Mouse (Mus musculus) heart, embryonic 10.5 days (tissue): ENCODE results near the gene Acta2. TPM values are rescaled to one million over a fixed set of nuclear protein-coding genes. Genes with fewer than 3 reads are reported as not detected.

ENCODE experiments used
- DNase-seq: peaks from one replicate; pipeline ENCODE4 v3.0.0-alpha.2; 2017; ENCODE audit warnings: low spot score
- H3K27ac ChIP-seq: fragments of 300-500 bp; sonication (generic); 2 replicates; pipeline ENCODE4 v1.5.1; 2016; ENCODE audit warnings: mild to moderate bottlenecking
- H3K27me3 ChIP-seq: fragments of 300-500 bp; sonication (generic); 2 replicates; pipeline ENCODE4 v1.6.1; 2016; ENCODE audit warnings: mild to moderate bottlenecking; ENCODE audit not compliant: poor library complexity, insufficient read depth, severe bottlenecking
- H3K36me3 ChIP-seq: fragments of 300-500 bp; sonication (generic); 2 replicates; pipeline ENCODE4 v1.6.1; 2016; ENCODE audit warnings: mild to moderate bottlenecking, moderate library complexity
- H3K4me1 ChIP-seq: fragments of 300-500 bp; sonication (generic); 2 replicates; pipeline ENCODE4 v1.6.1; 2016; ENCODE audit warnings: mild to moderate bottlenecking
- H3K4me3 ChIP-seq: fragments of 300-500 bp; sonication (generic); 2 replicates; pipeline ENCODE4 v1.5.1; 2016; ENCODE audit warnings: mild to moderate bottlenecking, moderate library complexity
- H3K9me3 ChIP-seq: fragments of 300-500 bp; sonication (generic); 2 replicates; pipeline ENCODE4 v1.6.1; 2016; ENCODE audit warnings: mild to moderate bottlenecking, moderate library complexity
- WGBS: fragments of 180-500 bp; shearing (Covaris S2); methylation state at CpG from one replicate; pipeline ENCODE4 v1.1.7; 2016; 5-methylcytosine and 5-hydroxymethylcytosine counted together
- polyA plus RNA-seq: library from polyadenylated mRNA; unstranded; fragments of >200 nt; fragmentation: Nextera tagmentation; extraction: Ambion mirVana; gene quantifications from 2 replicates; pipeline ENCODE4 v1.2.1, GENCODE M21; 2016

Gene Acta2
- polyA plus RNA-seq, 1 experiment from 2014 or later: 1,821 TPM

- no peaks in the 10 kb centered on the region for H3K36me3 ChIP-seq
- H3K4me1 ChIP-seq: peaks cover 5% of the 10 kb centered on the region; the same call in 1 of the 2 replicates
- peak within 1 kb of the TSS; percentile 82 for H3K4me3 ChIP-seq
- under 1% methylated on average over 62 of the region's 62 CpGs for WGBS
- DNase-seq: peak; percentile 84
- H3K9me3 ChIP-seq: no peaks in the 10 kb centered on the region
- H3K27me3 ChIP-seq: peaks cover 4% of the 10 kb centered on the region; the same call in 1 of the 2 replicates
- H3K27ac ChIP-seq: peak within 1 kb of the TSS; percentile 87
Measured at GRCm38 (mm10) chr19:34192008-34192963, 63.1 kb downstream of the Acta2 start, which contains the start of gene Stambpl1. Stambpl1 (plus strand) TSS chr19:34192229.

- no peak for DNase-seq
- H3K4me3 ChIP-seq: peak overlapping the region; percentile 82
- H3K27me3 ChIP-seq: peaks cover 4% of the 10 kb centered on the region; the same call in 1 of the 2 replicates
- WGBS: 28% methylated on average over 10 of the region's 10 CpGs
- peaks cover 5% of the 10 kb centered on the region; the same call in 1 of the 2 replicates for H3K4me1 ChIP-seq
- no peaks in the 10 kb centered on the region for H3K36me3 ChIP-seq
- peak overlapping the region; percentile 87 for H3K27ac ChIP-seq
- H3K9me3 ChIP-seq: no peaks in the 10 kb centered on the region
Measured at GRCm38 (mm10) chr19:34191645-34192007, 63.8 kb downstream of the Acta2 start.

Other genes with a start within 250 kb of the Acta2 start
- not detected in 2 replicates for gene Lipk, start 247.3 kb downstream of the Acta2 start, polyA plus RNA-seq
- not detected in 2 replicates for gene Lipn, start 188.2 kb downstream of the Acta2 start, polyA plus RNA-seq
- gene Lipm, start 154.7 kb downstream of the Acta2 start, polyA plus RNA-seq: not detected in 2 replicates
- gene Ankrd22, start 89.5 kb downstream of the Acta2 start, polyA plus RNA-seq: not detected in 2 replicates
- 3.9 and 6.3 TPM in 2 replicates for gene Stambpl1, start 63.4 kb downstream of the Acta2 start, polyA plus RNA-seq
- 1.1 and 4.8 TPM in 2 replicates for gene Fas, start 35.1 kb upstream of the Acta2 start, polyA plus RNA-seq
- 2.5 and 3.0 TPM in 2 replicates for gene Ch25h, start 219.6 kb upstream of the Acta2 start, polyA plus RNA-seq